Mouse (Mus musculus): ENCODE results near the gene Kras. TPM values are rescaled to one million over a fixed set of nuclear protein-coding genes. Genes with fewer than 3 reads are reported as not detected.

The Kras gene
- polyA plus RNA-seq, 1 experiment from 2014 or later: 67.6 TPM

GRCm38 (mm10) chr6:145273971-145274620, 24.1 kb upstream of the Kras start:
- H3K27me3 ChIP-seq (replicated peaks): no peaks in the 10 kb centered on the region
- ATAC-seq: peak; percentile 85
- no peak overlapping the region for H3K4me3 ChIP-seq (replicated peaks)
- WGBS: 65% methylated on average over 12 of the region's 12 CpGs
- no peak overlapping the region for H3K27ac ChIP-seq
- no peaks in the 10 kb centered on the region for H3K9me3 ChIP-seq
- peaks cover 8% of the 10 kb centered on the region; the same call in 1 of the 2 replicates for H3K4me1 ChIP-seq (replicated peaks)
- H3K4me2 ChIP-seq (replicated peaks): no peak overlapping the region
- no peaks in the 10 kb centered on the region for H3K36me3 ChIP-seq
- H3K9ac ChIP-seq: no peak overlapping the region

DNA sequence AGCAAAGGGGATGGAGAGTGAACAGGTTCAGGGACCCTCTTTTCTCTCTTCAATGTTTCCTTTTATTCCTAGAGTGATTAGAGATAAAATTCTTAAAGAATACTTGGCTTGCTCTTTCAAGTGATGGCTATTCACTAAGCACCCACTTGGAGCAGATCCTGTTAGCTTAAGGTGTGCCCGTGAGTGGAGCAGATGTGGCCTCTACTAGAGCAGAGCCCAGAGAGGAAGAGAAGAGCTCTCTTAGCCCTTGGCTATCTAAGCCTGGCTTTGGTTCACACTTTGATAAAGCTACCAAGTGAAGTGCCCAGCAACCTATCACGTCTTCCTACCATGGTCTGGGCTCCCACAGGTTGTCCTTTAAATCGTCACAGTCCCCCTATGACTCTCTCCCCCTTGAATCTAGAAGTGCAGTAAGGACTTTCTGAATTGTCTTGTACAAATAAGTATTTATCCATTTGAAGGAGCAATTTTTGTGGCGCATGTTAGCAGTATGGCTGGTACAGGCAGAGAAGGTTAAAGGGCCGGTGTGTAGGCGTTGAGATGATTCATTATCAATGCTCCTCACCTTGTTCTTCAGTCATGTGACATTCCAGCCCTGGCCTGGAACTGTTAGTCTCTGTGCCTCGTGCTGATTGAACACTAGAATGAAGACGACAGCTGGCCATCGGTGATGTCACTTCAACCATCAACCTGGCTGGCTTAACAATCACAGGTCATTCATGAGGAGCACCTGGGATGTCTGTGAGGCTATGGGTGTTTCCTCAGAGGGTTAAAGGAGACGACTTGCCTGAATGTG, 22.3 kb upstream of the Kras start:
- no peaks in the 10 kb centered on the region for H3K27me3 ChIP-seq (replicated peaks)
- peaks cover 8% of the 10 kb centered on the region; the same call in 1 of the 2 replicates for H3K4me1 ChIP-seq (replicated peaks)
- H3K27ac ChIP-seq: no peak overlapping the region
- no peak overlapping the region for H3K9ac ChIP-seq
- 79% methylated on average over 10 of the region's 10 CpGs for WGBS
- no peaks in the 10 kb centered on the region for H3K36me3 ChIP-seq
- no peaks in the 10 kb centered on the region for H3K9me3 ChIP-seq
- no peak overlapping the region for H3K4me2 ChIP-seq (replicated peaks)
- no peak for ATAC-seq
- no peak overlapping the region for H3K4me3 ChIP-seq (replicated peaks)

- H3K4me1 ChIP-seq (replicated peaks): no peaks in the 10 kb centered on the region
- H3K27ac ChIP-seq: no peak overlapping the region
- WGBS: 79% methylated on average over 4 of the region's 4 CpGs
- H3K4me2 ChIP-seq (replicated peaks): no peak overlapping the region
- H3K27me3 ChIP-seq (replicated peaks): no peaks in the 10 kb centered on the region
- H3K36me3 ChIP-seq: no peaks in the 10 kb centered on the region
- no peak overlapping the region for H3K4me3 ChIP-seq (replicated peaks)
- H3K9ac ChIP-seq: no peak overlapping the region
- H3K9me3 ChIP-seq: no peaks in the 10 kb centered on the region
- ATAC-seq: no peak
Observed at GRCm38 (mm10) chr6:145269313-145269845, 19.3 kb upstream of the Kras start.

- no peak overlapping the region for H3K4me2 ChIP-seq (replicated peaks)
Observed at GRCm38 (mm10) chr6:145267692-145268091, 17.7 kb upstream of the Kras start.

GRCm38 (mm10) chr6:145262314-145262713, 12.3 kb upstream of the Kras start:
- H3K27ac ChIP-seq: no peak overlapping the region
- no peak overlapping the region for H3K9ac ChIP-seq
- ATAC-seq: no peak
- no peaks in the 10 kb centered on the region for H3K27me3 ChIP-seq (replicated peaks)
- no peak overlapping the region for H3K4me2 ChIP-seq (replicated peaks)
- no peaks in the 10 kb centered on the region for H3K9me3 ChIP-seq
- H3K4me3 ChIP-seq (replicated peaks): no peak overlapping the region
- 88% methylated on average over 7 of the region's 7 CpGs for WGBS
- H3K4me1 ChIP-seq (replicated peaks): no peaks in the 10 kb centered on the region
- no peaks in the 10 kb centered on the region for H3K36me3 ChIP-seq

More at GRCm38 (mm10) chr6:145267692-145268091, 17.7 kb upstream of the Kras start:
- no peak overlapping the region for H3K27ac ChIP-seq
- H3K9ac ChIP-seq: no peak overlapping the region
- no peaks in the 10 kb centered on the region for H3K36me3 ChIP-seq
- H3K4me1 ChIP-seq (replicated peaks): no peaks in the 10 kb centered on the region
- no peaks in the 10 kb centered on the region for H3K9me3 ChIP-seq
- 71% methylated on average over 6 of the region's 6 CpGs for WGBS
- no peak overlapping the region for H3K4me3 ChIP-seq (replicated peaks)
- no peak for ATAC-seq
- no peaks in the 10 kb centered on the region for H3K27me3 ChIP-seq (replicated peaks)

DNA sequence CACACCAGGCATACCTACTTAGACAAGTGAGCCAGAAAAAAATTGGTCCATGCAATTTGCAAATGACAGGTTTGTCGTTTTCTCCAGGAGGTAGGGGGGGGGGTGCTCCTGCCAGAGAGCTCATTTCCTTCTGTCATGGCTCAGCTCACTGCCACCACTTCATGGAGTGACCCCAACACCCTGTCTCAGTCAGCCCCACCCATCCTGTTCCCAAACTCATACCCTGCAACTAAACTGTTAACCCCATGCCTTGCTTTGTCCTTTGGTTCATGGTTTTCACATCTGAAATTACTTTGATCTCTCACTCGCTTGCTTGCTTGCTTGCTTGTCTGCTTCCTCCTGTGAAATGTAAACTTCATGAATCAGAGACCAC, 6.6 kb upstream of the Kras start:
- H3K9me3 ChIP-seq: no peaks in the 10 kb centered on the region
- WGBS: 37% methylated on average over 2 of the region's 2 CpGs
- no peak overlapping the region for H3K4me3 ChIP-seq (replicated peaks)
- H3K4me1 ChIP-seq (replicated peaks): peaks cover 9% of the 10 kb centered on the region; the same call in 1 of the 2 replicates
- no peak overlapping the region for H3K9ac ChIP-seq
- no peaks in the 10 kb centered on the region for H3K27me3 ChIP-seq (replicated peaks)
- H3K4me2 ChIP-seq (replicated peaks): no peak overlapping the region
- H3K36me3 ChIP-seq: no peaks in the 10 kb centered on the region
- ATAC-seq: peak; percentile 15; the same call in 1 of the 2 replicates
- peak overlapping the region; percentile 49; the same call in 1 of the 2 replicates for H3K27ac ChIP-seq

GRCm38 (mm10) chr6:145255952-145256700, 6.1 kb upstream of the Kras start:
- peak; percentile 95 for ATAC-seq
- WGBS: 59% methylated on average over 13 of the region's 13 CpGs
- no peaks in the 10 kb centered on the region for H3K9me3 ChIP-seq
- H3K4me3 ChIP-seq (replicated peaks): no peak overlapping the region
- H3K27me3 ChIP-seq (replicated peaks): no peaks in the 10 kb centered on the region
- H3K27ac ChIP-seq: peak overlapping the region; percentile 49
- peaks cover 9% of the 10 kb centered on the region; the same call in 1 of the 2 replicates for H3K4me1 ChIP-seq (replicated peaks)
- no peak overlapping the region; the same call in 1 of the 2 replicates for H3K4me2 ChIP-seq (replicated peaks)
- no peaks in the 10 kb centered on the region for H3K36me3 ChIP-seq
- no peak overlapping the region for H3K9ac ChIP-seq

- no peaks in the 10 kb centered on the region for H3K27me3 ChIP-seq (replicated peaks)
- H3K27ac ChIP-seq: peak overlapping the region; percentile 74
- no peak; the same call in 1 of the 2 replicates for ATAC-seq
- WGBS: 11% methylated on average over 16 of the region's 16 CpGs
- no peaks in the 10 kb centered on the region for H3K36me3 ChIP-seq
- H3K9ac ChIP-seq: peak overlapping the region; percentile 90
- H3K4me1 ChIP-seq (replicated peaks): peaks cover 2% of the 10 kb centered on the region; the same call in 1 of the 2 replicates
- peak overlapping the region; percentile 89 for H3K4me3 ChIP-seq (replicated peaks)
- H3K4me2 ChIP-seq (replicated peaks): peak overlapping the region; percentile 74
- no peaks in the 10 kb centered on the region for H3K9me3 ChIP-seq
Observed at GRCm38 (mm10) chr6:145250820-145251219, 781 bp upstream of the Kras start.

DNA sequence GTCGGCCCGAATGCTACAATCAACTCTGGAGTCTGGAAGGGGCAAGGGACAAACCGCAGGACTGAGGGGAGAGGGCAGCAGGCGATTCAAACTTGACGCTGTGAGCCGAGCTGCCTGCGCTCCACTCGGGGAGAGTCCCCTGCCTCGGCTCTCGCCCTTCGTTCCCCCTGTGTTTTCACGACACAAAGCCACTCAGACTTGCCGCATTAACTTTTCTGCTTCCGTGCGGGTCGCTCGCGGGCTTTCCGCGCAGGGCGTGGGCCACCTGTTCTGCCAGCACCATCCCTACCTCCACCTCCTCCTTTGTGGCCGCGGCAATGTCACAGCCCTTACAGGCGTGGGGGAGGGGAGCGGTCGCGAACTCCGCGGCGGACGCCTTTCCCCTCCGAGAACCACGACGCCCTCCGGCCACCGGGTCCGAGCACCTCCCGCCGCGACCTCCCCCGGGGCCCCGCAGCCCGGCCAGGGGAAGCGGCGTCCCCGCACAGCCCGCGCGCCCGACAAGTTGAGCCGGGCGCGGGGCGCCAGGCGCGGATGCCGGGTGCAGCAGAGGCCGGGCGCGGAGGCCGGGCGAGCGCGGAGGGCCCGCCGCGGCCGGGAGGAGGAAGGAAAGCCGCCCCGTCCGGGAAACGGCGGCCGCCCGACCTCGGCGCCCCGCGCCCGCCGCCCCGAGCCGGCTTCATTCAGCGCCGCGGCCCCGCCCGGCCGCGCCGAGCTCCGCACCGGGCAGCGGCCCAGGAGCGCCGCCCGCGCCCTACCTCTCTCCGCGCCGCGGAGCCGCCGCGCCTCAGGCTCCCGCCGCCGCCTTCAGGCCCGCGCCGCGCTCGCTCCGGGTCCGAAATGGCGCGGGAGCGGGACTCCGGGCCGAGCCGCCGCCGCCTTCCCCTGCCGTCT, 501 bp downstream of the Kras start:
- peak; percentile 76 for ATAC-seq
- WGBS: under 1% methylated on average over 94 of the region's 124 CpGs
- H3K9ac ChIP-seq: peak overlapping the region; percentile 90
- no peaks in the 10 kb centered on the region for H3K36me3 ChIP-seq
- H3K27me3 ChIP-seq (replicated peaks): no peaks in the 10 kb centered on the region
- H3K4me3 ChIP-seq (replicated peaks): peak overlapping the region; percentile 89
- H3K4me2 ChIP-seq (replicated peaks): peak overlapping the region; percentile 76
- H3K27ac ChIP-seq: peak overlapping the region; percentile 86
- H3K4me1 ChIP-seq (replicated peaks): peaks cover 2% of the 10 kb centered on the region; the same call in 1 of the 2 replicates
- no peaks in the 10 kb centered on the region for H3K9me3 ChIP-seq

GRCm38 (mm10) chr6:145247886-145248285, 2.2 kb downstream of the Kras start:
- Histone ChIP-seq H3K4me3 (replicated peaks) (no peak overlapping the region), H3K9me3 (no peaks in the 10 kb centered on the region), H3K36me3 (no peaks in the 10 kb centered on the region), H3K4me2 (replicated peaks) (peak overlapping the region; percentile 10; the same call in 1 of the 2 replicates), H3K4me1 (replicated peaks) (peaks cover 2% of the 10 kb centered on the region; the same call in 1 of the 2 replicates), H3K9ac (no peak overlapping the region), H3K27ac (no peak overlapping the region), H3K27me3 (replicated peaks) (no peaks in the 10 kb centered on the region)
- 70% methylated on average over 3 of the region's 3 CpGs for WGBS
- no peak for ATAC-seq

- Histone ChIP-seq H3K4me3 (replicated peaks) (no peak overlapping the region), H3K4me1 (replicated peaks) (peaks cover 2% of the 10 kb centered on the region; the same call in 1 of the 2 replicates), H3K4me2 (replicated peaks) (no peak overlapping the region), H3K9ac (no peak overlapping the region), H3K27ac (no peak overlapping the region), H3K27me3 (replicated peaks) (no peaks in the 10 kb centered on the region), H3K9me3 (no peaks in the 10 kb centered on the region), H3K36me3 (no peaks in the 10 kb centered on the region)
- no peak for ATAC-seq
- WGBS: 82% methylated on average over 5 of the region's 5 CpGs
Observed at GRCm38 (mm10) chr6:145246841-145247240, 3.2 kb downstream of the Kras start.
